Mouse (Mus musculus): ENCODE measurements around the gene Bhlha9.

DNA sequence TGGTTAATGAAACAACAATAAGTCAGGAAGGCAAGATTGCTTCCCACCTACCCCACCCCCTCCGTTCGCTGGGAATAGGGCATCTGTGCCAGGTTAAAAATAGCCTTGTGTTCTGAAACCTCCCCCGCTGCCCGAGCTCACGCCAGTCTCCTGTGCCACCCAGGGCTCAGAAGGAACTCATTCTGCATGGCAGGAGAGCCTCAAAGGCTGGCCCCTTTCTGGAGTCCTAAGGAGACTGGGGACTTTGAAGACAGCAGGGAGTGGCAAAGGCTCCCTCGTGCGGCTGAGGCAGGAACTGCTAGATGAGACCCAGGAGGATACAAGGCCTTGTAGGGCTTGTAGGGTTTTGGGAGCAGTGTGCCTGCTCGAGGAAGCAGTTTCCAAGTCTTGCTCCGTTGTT is 24.8 kb upstream of the Bhlha9 start:
- TF ChIP-seq CTCF (IDR thresholded peaks at IDR 0.05; ENCODE audit: extremely low read depth, insufficient read length, insufficient replicate concordance, low read depth, low read length) (peak; percentile 91; the same call in 1 of the 2 replicates), POLR2A (IDR thresholded peaks at IDR 0.05; ENCODE audit: low read depth, low read length) (0 out of 2 replicates have a peak, but pooled peaks have one; percentile 24)
